Mouse (Mus musculus): ENCODE measurements around the gene Adam21. TPM values are rescaled to one million over a fixed set of nuclear protein-coding genes. Genes with fewer than 3 reads are reported as not detected.

Adam21 gene
- 55.0 TPM for polyA plus RNA-seq (2014; fragmentation: Illumina TruSeq; extraction: RNeasy Lipid Tissue Mini Kit (QIAGEN cat#74804); ENCODE audit: low read depth, low replicate concordance)

DNA sequence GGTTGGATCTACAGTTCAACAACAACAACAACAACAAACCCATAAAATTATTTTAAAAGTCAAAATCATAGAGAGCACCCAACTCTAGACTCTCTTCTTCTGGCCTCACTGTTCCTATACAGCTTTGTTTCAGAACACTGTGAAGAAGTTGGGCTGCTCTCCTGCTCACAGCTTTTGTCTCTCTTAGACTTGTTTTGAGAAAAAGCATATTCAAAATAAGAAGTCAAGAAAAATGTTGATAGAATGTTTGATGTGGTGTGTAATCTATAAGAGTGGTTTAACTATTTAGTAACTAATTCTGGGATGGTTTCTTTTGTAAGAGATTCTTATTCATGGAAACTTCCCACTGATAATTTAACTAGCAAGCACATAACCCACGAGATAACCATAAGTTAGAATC is at the start of gene Adam21:
TSS of gene Adam21 (minus strand) at position 101 of the 400 bp plus-strand sequence.

DNA sequence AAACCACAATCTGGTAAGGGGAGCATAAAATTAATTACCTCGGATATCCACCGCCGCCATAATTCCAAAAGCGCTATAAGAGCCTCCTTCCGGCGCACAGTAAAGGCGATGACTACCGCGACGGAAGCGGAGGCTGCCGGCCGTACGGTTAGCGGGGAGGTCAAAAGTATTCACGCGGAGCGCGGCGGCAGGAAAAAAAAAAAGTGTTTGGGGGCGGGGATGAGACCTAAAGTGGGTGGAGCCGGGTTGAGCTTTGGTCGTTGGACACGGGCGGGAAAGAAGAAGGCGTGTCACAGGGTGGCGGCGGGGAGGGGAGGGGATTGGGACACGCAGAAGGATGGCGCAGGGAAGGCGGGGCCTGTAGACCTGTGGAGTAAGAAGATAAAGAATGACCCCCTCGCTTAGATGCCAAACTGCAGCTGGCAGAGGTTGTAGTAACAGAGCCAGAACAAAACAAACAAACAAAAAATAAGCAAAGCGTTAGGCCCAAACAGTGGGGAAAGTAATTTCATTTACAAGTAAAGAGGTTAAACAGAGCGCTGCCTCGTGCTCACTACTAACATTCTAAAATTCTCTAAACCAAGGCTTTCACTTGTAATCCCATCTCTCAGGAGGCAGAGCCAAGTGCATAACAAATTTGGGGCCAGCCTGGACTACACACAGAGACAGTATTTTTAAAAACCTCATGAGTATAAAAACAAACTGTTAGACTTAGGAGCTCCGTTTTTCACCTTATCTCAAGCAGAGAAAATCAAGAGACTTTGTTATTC is 26.8 kb upstream of the Adam21 start, which contains the start of gene Med6:
TSS of gene Med6 (minus strand) at position 107 of the 770 bp plus-strand sequence.

DNA sequence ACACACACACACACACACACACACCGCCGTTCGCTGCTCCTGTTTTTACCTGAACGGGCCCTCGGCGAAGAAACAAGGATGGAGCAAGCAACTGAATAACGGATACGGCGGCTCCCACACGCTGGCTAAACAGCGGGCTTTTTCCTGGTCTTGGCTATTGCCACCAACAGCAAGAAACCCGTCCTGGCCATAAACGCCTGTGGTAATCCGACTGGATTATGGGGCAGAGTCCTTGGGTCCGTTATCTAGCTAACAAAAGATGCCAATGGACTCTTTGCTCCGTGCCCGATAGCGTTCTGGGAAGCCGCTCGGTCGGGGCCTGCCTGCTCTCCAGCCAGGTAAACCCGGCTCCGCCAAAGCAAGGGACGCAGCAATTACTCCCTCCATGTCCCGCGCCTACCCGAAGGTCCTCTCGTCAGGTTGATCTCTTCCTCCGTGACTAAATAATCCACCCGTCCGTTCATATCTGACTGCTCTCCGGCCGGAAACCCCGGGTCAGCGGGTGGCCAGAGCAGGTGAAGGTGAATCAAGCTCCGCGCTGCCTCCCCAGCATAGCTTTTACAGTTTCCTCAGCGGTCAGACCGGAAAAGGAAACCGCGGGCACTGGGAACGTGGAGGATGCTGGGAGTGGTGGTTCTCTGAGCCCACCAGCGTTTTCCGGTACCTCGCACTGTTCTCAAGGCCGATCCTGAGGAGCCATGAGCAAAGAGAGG is 35.8 kb downstream of the Adam21 start, which contains the start of the genes Gm20498 and Synj2bp:
TSS of gene Gm20498 (minus strand) at position 590 of the 713 bp plus-strand sequence.
TSS of gene Synj2bp (minus strand) at position 596 of the 713 bp plus-strand sequence.

Other genes with a start within 250 kb of the Adam21 start
- 0.06 TPM for gene Slc8a3, start 235.3 kb downstream of the Adam21 start, polyA plus RNA-seq (2014; fragmentation: Illumina TruSeq; extraction: RNeasy Lipid Tissue Mini Kit (QIAGEN cat#74804); ENCODE audit: low read depth, low replicate concordance)
- 393 TPM for gene Gm4787, start 189.0 kb downstream of the Adam21 start, polyA plus RNA-seq (2014; fragmentation: Illumina TruSeq; extraction: RNeasy Lipid Tissue Mini Kit (QIAGEN cat#74804); ENCODE audit: low read depth, low replicate concordance)
- gene Adam4, start 146.5 kb downstream of the Adam21 start, polyA plus RNA-seq (2014; fragmentation: Illumina TruSeq; extraction: RNeasy Lipid Tissue Mini Kit (QIAGEN cat#74804); ENCODE audit: low read depth, low replicate concordance), result 110 TPM
- 256 TPM for gene Cox16, start 83.3 kb downstream of the Adam21 start, polyA plus RNA-seq (2014; fragmentation: Illumina TruSeq; extraction: RNeasy Lipid Tissue Mini Kit (QIAGEN cat#74804); ENCODE audit: low read depth, low replicate concordance)
- gene Gm20498, start 35.6 kb downstream of the Adam21 start, polyA plus RNA-seq (2014; fragmentation: Illumina TruSeq; extraction: RNeasy Lipid Tissue Mini Kit (QIAGEN cat#74804); ENCODE audit: low read depth, low replicate concordance), result 10.8 TPM
- 73.0 TPM for gene Synj2bp, start 35.6 kb downstream of the Adam21 start, polyA plus RNA-seq (2014; fragmentation: Illumina TruSeq; extraction: RNeasy Lipid Tissue Mini Kit (QIAGEN cat#74804); ENCODE audit: low read depth, low replicate concordance)
- 57.3 TPM for gene Med6, start 26.5 kb upstream of the Adam21 start, polyA plus RNA-seq (2014; fragmentation: Illumina TruSeq; extraction: RNeasy Lipid Tissue Mini Kit (QIAGEN cat#74804); ENCODE audit: low read depth, low replicate concordance)
- 16.9 TPM for gene Ttc9, start 62.8 kb upstream of the Adam21 start, polyA plus RNA-seq (2014; fragmentation: Illumina TruSeq; extraction: RNeasy Lipid Tissue Mini Kit (QIAGEN cat#74804); ENCODE audit: low read depth, low replicate concordance)
- gene Map3k9, start 212.7 kb upstream of the Adam21 start, polyA plus RNA-seq (2014; fragmentation: Illumina TruSeq; extraction: RNeasy Lipid Tissue Mini Kit (QIAGEN cat#74804); ENCODE audit: low read depth, low replicate concordance), result 0.31 TPM